Mouse (Mus musculus) megakaryocyte, embryonic 14.5 days (primary cell): ENCODE results near the gene Kif20b. TPM values are rescaled to one million over a fixed set of nuclear protein-coding genes. Genes with fewer than 3 reads are reported as not detected.

ENCODE experiments used
- H3K27me3 ChIP-seq: replicated peaks from 2 replicates; pipeline ENCODE3; 2012; ENCODE audit warnings: inconsistent platforms
- H3K36me3 ChIP-seq: replicated peaks from 2 replicates; pipeline ENCODE3; 2012; ENCODE audit warnings: low read length, inconsistent platforms, mixed read lengths
- H3K4me1 ChIP-seq: 2 replicates; pipeline ENCODE4 v1.6.1; 2012; ENCODE audit warnings: inconsistent platforms
- H3K4me3 ChIP-seq: replicated peaks from 2 replicates; pipeline ENCODE3; 2012; ENCODE audit warnings: moderate library complexity, mild to moderate bottlenecking, inconsistent platforms
- H3K9me3 ChIP-seq: 2 replicates; pipeline ENCODE4 v1.6.1; 2012; ENCODE audit warnings: inconsistent platforms
- FLI1 ChIP-seq: IDR thresholded peaks from 2 replicates; pipeline ENCODE4 v1.6.1; 2012; ENCODE audit warnings: low read length, inconsistent platforms, mixed read lengths
- GATA1 ChIP-seq: IDR thresholded peaks from 3 replicates; pipeline ENCODE4 v1.6.1; 2012; ENCODE audit warnings: mixed read lengths, low read length, inconsistent platforms, borderline replicate concordance
- polyA plus RNA-seq: library from polyadenylated mRNA; stranded (reverse); fragments of >175 nt; gene quantifications from 2 replicates; pipeline ENCODE4 v1.2.3, GENCODE M21; 2012; ENCODE audit warnings: low replicate concordance; ENCODE audit not compliant: insufficient read depth

Kif20b gene
- 0.68 and 1.2 TPM in 2 replicates for polyA plus RNA-seq

GRCm38 (mm10) chr19:34921652-34922602 lies at the start of gene Kif20b:
Gene Kif20b (plus strand): TSS chr19:34922361.
- H3K4me1 ChIP-seq: peaks cover 8% of the 10 kb centered on the region; the same call in 1 of the 2 replicates
- H3K27me3 ChIP-seq: no peaks in the 10 kb centered on the region
- peak within 1 kb of the TSS; percentile 100 for H3K4me3 ChIP-seq
- TF ChIP-seq GATA1: no peak
- TF ChIP-seq FLI1: peak; percentile 64; the same call in 1 of the 2 replicates
- no peaks in the 10 kb centered on the region for H3K9me3 ChIP-seq
- peaks cover 13% of the 10 kb centered on the region for H3K36me3 ChIP-seq

GRCm38 (mm10) chr19:34876676-34877075 lies 45.5 kb upstream of the Kif20b start:
- no peak for TF ChIP-seq GATA1
- no peak for TF ChIP-seq FLI1

GRCm38 (mm10) chr19:34877898-34878602 lies 44.1 kb upstream of the Kif20b start:
- Histone ChIP-seq H3K9me3 (no peaks in the 10 kb centered on the region), H3K4me1 (peaks cover 34% of the 10 kb centered on the region), H3K27me3 (no peaks in the 10 kb centered on the region), H3K36me3 (peaks cover 4% of the 10 kb centered on the region), H3K4me3 (peak overlapping the region; percentile 97)
- TF ChIP-seq FLI1 (no peak), GATA1 (no peak)

More at GRCm38 (mm10) chr19:34876676-34877075, 45.5 kb upstream of the Kif20b start:
- Histone ChIP-seq H3K9me3 (no peaks in the 10 kb centered on the region), H3K4me1 (peaks cover 37% of the 10 kb centered on the region), H3K27me3 (no peaks in the 10 kb centered on the region), H3K36me3 (peaks cover 4% of the 10 kb centered on the region), H3K4me3 (peak overlapping the region; percentile 46)

- no peaks in the 10 kb centered on the region for H3K9me3 ChIP-seq
- peak within 1 kb of the TSS; percentile 97 for H3K4me3 ChIP-seq
- no peak for TF ChIP-seq FLI1
- TF ChIP-seq GATA1: no peak
- peaks cover 38% of the 10 kb centered on the region for H3K4me1 ChIP-seq
- no peaks in the 10 kb centered on the region for H3K27me3 ChIP-seq
- H3K36me3 ChIP-seq: peaks cover 4% of the 10 kb centered on the region
Measured at GRCm38 (mm10) chr19:34878603-34879541, 43.3 kb upstream of the Kif20b start, which contains the start of gene Pank1. Gene Pank1 (minus strand): TSS chr19:34879455.

GRCm38 (mm10) chr19:34879624-34880023 lies 42.5 kb upstream of the Kif20b start:
- Histone ChIP-seq H3K27me3 (no peaks in the 10 kb centered on the region), H3K9me3 (no peaks in the 10 kb centered on the region), H3K4me1 (peaks cover 45% of the 10 kb centered on the region), H3K4me3 (peak overlapping the region; percentile 97), H3K36me3 (peaks cover under 1% of the 10 kb centered on the region)
- TF ChIP-seq GATA1 (no peak), FLI1 (no peak)

GRCm38 (mm10) chr19:34881160-34881559 lies 41.0 kb upstream of the Kif20b start:
- TF ChIP-seq GATA1 (no peak), FLI1 (no peak)
- Histone ChIP-seq H3K9me3 (no peaks in the 10 kb centered on the region), H3K36me3 (no peaks in the 10 kb centered on the region), H3K4me3 (no peak overlapping the region), H3K27me3 (no peaks in the 10 kb centered on the region), H3K4me1 (peaks cover 48% of the 10 kb centered on the region)

GRCm38 (mm10) chr19:34882443-34882842 lies 39.7 kb upstream of the Kif20b start:
- no peak overlapping the region for H3K4me3 ChIP-seq
- TF ChIP-seq FLI1 (no peak), GATA1 (no peak)
- H3K4me1 ChIP-seq: peaks cover 39% of the 10 kb centered on the region
- no peaks in the 10 kb centered on the region for H3K36me3 ChIP-seq
- no peaks in the 10 kb centered on the region for H3K27me3 ChIP-seq
- H3K9me3 ChIP-seq: no peaks in the 10 kb centered on the region

- no peak overlapping the region for H3K4me3 ChIP-seq
- no peaks in the 10 kb centered on the region for H3K9me3 ChIP-seq
Measured at GRCm38 (mm10) chr19:34883526-34884224, 38.5 kb upstream of the Kif20b start.

More at GRCm38 (mm10) chr19:34883526-34884224, 38.5 kb upstream of the Kif20b start:
- H3K27me3 ChIP-seq: no peaks in the 10 kb centered on the region
- H3K36me3 ChIP-seq: no peaks in the 10 kb centered on the region
- TF ChIP-seq GATA1 (no peak), FLI1 (no peak)
- H3K4me1 ChIP-seq: peaks cover 31% of the 10 kb centered on the region
